Mouse (Mus musculus): ENCODE data around the gene Gphn.

Gene Gphn

GRCm38 (mm10) chr12:78225707-78226518 lies at the start of gene Gphn:
Gene Gphn, plus strand, starts transcription at chr12:78226379.
- peak; percentile 92 for DNase-seq

- no peak for DNase-seq
Measured at GRCm38 (mm10) chr12:78181452-78181851, 44.7 kb upstream of the Gphn start.

GRCm38 (mm10) chr12:78193942-78194341 lies 32.2 kb upstream of the Gphn start, which contains the start of gene Gm6657:
Gene Gm6657, plus strand, starts transcription at chr12:78194242.
- no peak for DNase-seq

- no peak for DNase-seq
Measured at GRCm38 (mm10) chr12:78195368-78195767, 30.8 kb upstream of the Gphn start.

- DNase-seq = no peak
Measured at GRCm38 (mm10) chr12:78203646-78204045, 22.5 kb upstream of the Gphn start.

- peak; percentile 30 for DNase-seq
Measured at GRCm38 (mm10) chr12:78205915-78206570, 20.1 kb upstream of the Gphn start.

GRCm38 (mm10) chr12:78206571-78206960 lies 19.6 kb upstream of the Gphn start:
- DNase-seq = no peak

GRCm38 (mm10) chr12:78209856-78210255 lies 16.3 kb upstream of the Gphn start:
- DNase-seq = no peak

- DNase-seq = no peak
Measured at GRCm38 (mm10) chr12:78215490-78215889, 10.7 kb upstream of the Gphn start.

GRCm38 (mm10) chr12:78219191-78219825 lies 6.9 kb upstream of the Gphn start:
- DNase-seq = no peak

- peak; percentile 82 for DNase-seq
Measured at GRCm38 (mm10) chr12:78226519-78226875, 318 bp downstream of the Gphn start.

- peak; percentile 42 for DNase-seq
Measured at GRCm38 (mm10) chr12:78227021-78227932, 1.1 kb downstream of the Gphn start.

GRCm38 (mm10) chr12:78228139-78228538 lies 2.0 kb downstream of the Gphn start:
- DNase-seq = no peak

GRCm38 (mm10) chr12:78232560-78232959 lies 6.4 kb downstream of the Gphn start:
- DNase-seq = no peak

GRCm38 (mm10) chr12:78248366-78248765 lies 22.2 kb downstream of the Gphn start:
- DNase-seq = no peak

- DNase-seq = no peak
Measured at GRCm38 (mm10) chr12:78249151-78249550, 23.0 kb downstream of the Gphn start.

- DNase-seq = no peak
Measured at GRCm38 (mm10) chr12:78277386-78277785, 51.2 kb downstream of the Gphn start.

- DNase-seq = no peak
Measured at GRCm38 (mm10) chr12:78290384-78290783, 64.2 kb downstream of the Gphn start.

- no peak for DNase-seq
Measured at GRCm38 (mm10) chr12:78298824-78299398, 72.7 kb downstream of the Gphn start.

- no peak for DNase-seq
Measured at GRCm38 (mm10) chr12:78315106-78315505, 88.9 kb downstream of the Gphn start.

- DNase-seq = no peak
Measured at GRCm38 (mm10) chr12:78327946-78328345, 101.8 kb downstream of the Gphn start.

- DNase-seq = peak; percentile 52
Measured at GRCm38 (mm10) chr12:78332107-78332506, 105.9 kb downstream of the Gphn start.

Measured in kidney, adult 11 months (tissue).